ENCODE assay signal across 22 mouse cellular contexts in the genomic region with DNA sequence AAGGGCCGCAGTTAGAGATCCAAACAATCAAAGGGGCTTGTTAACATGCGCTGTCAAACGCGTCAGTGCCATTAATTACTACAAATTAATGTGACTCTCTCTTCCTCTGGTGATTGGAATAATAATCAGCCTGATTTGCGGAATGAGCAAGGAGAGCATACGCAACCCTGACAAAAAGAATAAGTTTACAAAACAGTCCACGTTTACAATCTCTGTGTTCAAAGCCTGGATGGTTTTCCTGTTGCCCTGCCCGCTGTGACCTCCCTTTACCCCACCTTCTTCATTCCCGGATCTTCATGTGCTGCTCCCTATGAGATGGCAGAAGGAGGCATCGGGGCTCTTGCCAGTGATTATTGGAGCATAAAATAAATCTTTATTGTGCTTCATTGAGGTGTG. TPM values are rescaled to one million over a fixed set of nuclear protein-coding genes. Genes with fewer than 3 reads are reported as not detected.
DNase-seq lines count a peak whose midpoint lies in the region; ATAC-seq and TF ChIP-seq lines count a peak whose summit lies in the region.
"Had no signal": no experiment of that assay in that cellular context is flagged by ENCODE, and none has a peak within 500 bp of the region (broad histone marks: within the 10 kb centered on the region; RNA-seq: fewer than 3 reads in every experiment).

No protein-coding gene starts in this region.

- no peak overlapping the region for H3K4me3 ChIP-seq in forebrain, embryonic 10.5 days
- no peak overlapping the region for H3K4me3 ChIP-seq in forebrain, postnatal 0 days (ENCODE audit: low read depth, low read length)
- H3K4me3 ChIP-seq in cerebellum, adult 2 months (replicated peaks; ENCODE audit: insufficient read depth, low read depth, low read length), result no peak overlapping the region
- H3K4me3 ChIP-seq in embryonic facial prominence, embryonic 11.5 days (ENCODE audit: low read depth, low read length), result no peak overlapping the region
- no peak overlapping the region for H3K4me3 ChIP-seq in midbrain, embryonic 15.5 days
- no peak overlapping the region for H3K4me3 ChIP-seq in intestine, embryonic 15.5 days (replicated peaks)
- H3K4me3 ChIP-seq in heart, embryonic 10.5 days, result no peak overlapping the region
- H3K4me3 ChIP-seq: embryonic facial prominence, embryonic 12.5 days; heart, embryonic 13.5 days; hindbrain, embryonic 15.5 days; left cerebral cortex, adult 2 months had no signal

- peak; percentile 42 for DNase-seq in forebrain, embryonic 10.5 days (ENCODE audit: extremely low spot score, low spot score)
- DNase-seq in forebrain, postnatal 0 days, result no peak
- peak; percentile 47 to 68 for DNase-seq in cerebellum, adult 2 months
- DNase-seq in embryonic facial prominence, embryonic 11.5 days (ENCODE audit: low spot score), result peak; percentile 3
- no peak for DNase-seq in heart, embryonic 10.5 days (ENCODE audit: low spot score)
- DNase-seq: adrenal gland, postnatal 25 days; heart, postnatal 36 days; kidney, adult 11 months; right cerebral cortex, adult 18-20 months; thymus, adult 18-20 months had no signal

- H3K27me3 ChIP-seq in forebrain, embryonic 10.5 days (ENCODE audit: poor library complexity, severe bottlenecking), result peaks cover 100% of the 10 kb centered on the region
- peaks cover 51% of the 10 kb centered on the region for H3K27me3 ChIP-seq in forebrain, postnatal 0 days (ENCODE audit: insufficient read depth, low read length)
- no peaks in the 10 kb centered on the region for H3K27me3 ChIP-seq in cerebellum, adult 2 months (ENCODE audit: control insufficient read depth, insufficient read depth, low read length)
- H3K27me3 ChIP-seq in embryonic facial prominence, embryonic 11.5 days (ENCODE audit: control insufficient read depth, insufficient read depth, low read length), result peaks cover 48% of the 10 kb centered on the region
- peaks cover 39% of the 10 kb centered on the region for H3K27me3 ChIP-seq in midbrain, embryonic 15.5 days (replicated peaks)
- H3K27me3 ChIP-seq in intestine, embryonic 15.5 days (replicated peaks), result peaks cover 71% of the 10 kb centered on the region
- H3K27me3 ChIP-seq in heart, embryonic 10.5 days (ENCODE audit: insufficient read depth, poor library complexity, severe bottlenecking), result peaks cover 87% of the 10 kb centered on the region

- no peak for TF ChIP-seq POLR2A in cerebellum, adult 2 months (IDR thresholded peaks at IDR 0.05; ENCODE audit: borderline replicate concordance, insufficient read depth, low read length)

- TF ChIP-seq CTCF in forebrain, postnatal 0 days (IDR thresholded peaks at IDR 0.05; ENCODE audit: low read depth), result no peak
- no peak for TF ChIP-seq CTCF in cerebellum, adult 2 months (IDR thresholded peaks at IDR 0.05; ENCODE audit: borderline replicate concordance, insufficient read depth, low read depth, low read length)

- no peak overlapping the region for H3K27ac ChIP-seq in forebrain, embryonic 10.5 days
- H3K27ac ChIP-seq in forebrain, postnatal 0 days (ENCODE audit: low read depth, low read length), result no peak overlapping the region
- no peak overlapping the region; the same call in 1 of the 2 replicates for H3K27ac ChIP-seq in cerebellum, adult 2 months (ENCODE audit: insufficient read depth, low read length)
- H3K27ac ChIP-seq in embryonic facial prominence, embryonic 11.5 days (replicated peaks; ENCODE audit: low read depth, low read length), result no peak overlapping the region
- H3K27ac ChIP-seq in midbrain, embryonic 15.5 days, result no peak overlapping the region
- no peak overlapping the region for H3K27ac ChIP-seq in intestine, embryonic 15.5 days
- H3K27ac ChIP-seq in heart, embryonic 10.5 days, result no peak overlapping the region
- H3K27ac ChIP-seq: embryonic facial prominence, embryonic 12.5 days; heart, embryonic 13.5 days; hindbrain, embryonic 15.5 days; kidney, postnatal 0 days; left cerebral cortex, adult 2 months had no signal

- peaks cover 55% of the 10 kb centered on the region for H3K4me1 ChIP-seq in forebrain, embryonic 10.5 days
- H3K4me1 ChIP-seq in forebrain, postnatal 0 days (ENCODE audit: insufficient read depth), result peaks cover 2% of the 10 kb centered on the region; the same call in 1 of the 2 replicates
- peaks cover 6% of the 10 kb centered on the region; the same call in 1 of the 2 replicates for H3K4me1 ChIP-seq in cerebellum, adult 2 months (ENCODE audit: control insufficient read depth, insufficient read depth, low read length)
- no peaks in the 10 kb centered on the region; the same call in 1 of the 2 replicates for H3K4me1 ChIP-seq in embryonic facial prominence, embryonic 11.5 days (ENCODE audit: control insufficient read depth, insufficient read depth, low read length)
- peaks cover 31% of the 10 kb centered on the region for H3K4me1 ChIP-seq in midbrain, embryonic 15.5 days
- 0 out of 2 replicates have a peak, but pooled peaks cover 8% of the 10 kb centered on the region for H3K4me1 ChIP-seq in intestine, embryonic 15.5 days (replicated peaks)
- no peaks in the 10 kb centered on the region; the same call in 1 of the 2 replicates for H3K4me1 ChIP-seq in heart, embryonic 10.5 days
- H3K4me1 ChIP-seq: embryonic facial prominence, embryonic 12.5 days had no signal

- H3K9ac ChIP-seq in forebrain, postnatal 0 days, result no peak overlapping the region
- no peak overlapping the region for H3K9ac ChIP-seq in embryonic facial prominence, embryonic 11.5 days (replicated peaks; ENCODE audit: low read length)
- no peak overlapping the region for H3K9ac ChIP-seq in midbrain, embryonic 15.5 days
- H3K9ac ChIP-seq in intestine, embryonic 15.5 days, result no peak overlapping the region
- H3K9ac ChIP-seq: embryonic facial prominence, embryonic 12.5 days; heart, embryonic 13.5 days; hindbrain, embryonic 15.5 days had no signal

- no peaks in the 10 kb centered on the region for H3K9me3 ChIP-seq in forebrain, embryonic 10.5 days
- H3K9me3 ChIP-seq in forebrain, postnatal 0 days (ENCODE audit: low read length), result no peaks in the 10 kb centered on the region
- H3K9me3 ChIP-seq in embryonic facial prominence, embryonic 11.5 days (replicated peaks; ENCODE audit: control insufficient read depth, low read length), result no peaks in the 10 kb centered on the region
- H3K9me3 ChIP-seq in midbrain, embryonic 15.5 days, result no peaks in the 10 kb centered on the region
- no peaks in the 10 kb centered on the region for H3K9me3 ChIP-seq in intestine, embryonic 15.5 days
- H3K9me3 ChIP-seq in heart, embryonic 10.5 days, result no peaks in the 10 kb centered on the region
- H3K9me3 ChIP-seq: embryonic facial prominence, embryonic 12.5 days; heart, embryonic 13.5 days; hindbrain, embryonic 15.5 days had no signal

- no peaks in the 10 kb centered on the region for H3K36me3 ChIP-seq in forebrain, embryonic 10.5 days (replicated peaks)
- H3K36me3 ChIP-seq in forebrain, postnatal 0 days (ENCODE audit: insufficient read depth), result no peaks in the 10 kb centered on the region
- H3K36me3 ChIP-seq in embryonic facial prominence, embryonic 11.5 days (replicated peaks; ENCODE audit: control insufficient read depth, insufficient read depth, low read depth, low read length), result no peaks in the 10 kb centered on the region
- H3K36me3 ChIP-seq in midbrain, embryonic 15.5 days (replicated peaks), result no peaks in the 10 kb centered on the region
- no peaks in the 10 kb centered on the region for H3K36me3 ChIP-seq in intestine, embryonic 15.5 days
- no peaks in the 10 kb centered on the region for H3K36me3 ChIP-seq in heart, embryonic 10.5 days
- H3K36me3 ChIP-seq: embryonic facial prominence, embryonic 12.5 days; heart, embryonic 13.5 days; hindbrain, embryonic 15.5 days had no signal

- ATAC-seq in forebrain, postnatal 0 days, result no peak
- no peak for ATAC-seq in embryonic facial prominence, embryonic 11.5 days (replicated peaks; ENCODE audit: insufficient number of reproducible peaks, low FRiP score, low TSS enrichment, low read depth)
- ATAC-seq in midbrain, embryonic 15.5 days (replicated peaks), result peak; percentile 18; the same call in 1 of the 2 replicates
- ATAC-seq in intestine, embryonic 15.5 days, result no peak

- WGBS in forebrain, embryonic 10.5 days, result 3% methylated on average over 10 of the region's 10 CpGs
- WGBS in forebrain, postnatal 0 days, result 5% methylated on average over 10 of the region's 10 CpGs
- WGBS in cerebellum, adult 2 months, result 35% methylated on average over 10 of the region's 10 CpGs
- WGBS in embryonic facial prominence, embryonic 11.5 days, result 4% methylated on average over 10 of the region's 10 CpGs
- WGBS in midbrain, embryonic 15.5 days, result 5% methylated on average over 10 of the region's 10 CpGs
- 11% methylated on average over 10 of the region's 10 CpGs for WGBS in intestine, embryonic 15.5 days
- WGBS in heart, embryonic 10.5 days, result 10% methylated on average over 10 of the region's 10 CpGs

- H3K4me2 ChIP-seq in forebrain, postnatal 0 days (ENCODE audit: low read depth), result no peak overlapping the region
- no peak overlapping the region for H3K4me2 ChIP-seq in embryonic facial prominence, embryonic 11.5 days (ENCODE audit: low read depth, low read length)
- no peak overlapping the region for H3K4me2 ChIP-seq in midbrain, embryonic 15.5 days
- H3K4me2 ChIP-seq in intestine, embryonic 15.5 days (replicated peaks), result no peak overlapping the region
- H3K4me2 ChIP-seq: embryonic facial prominence, embryonic 12.5 days; heart, embryonic 13.5 days; hindbrain, embryonic 15.5 days had no signal

RNA-seq across cellular contexts. Expression of gene Barhl2, which starts 14.1 kb away (rescaled TPM):
- 1.3 and 2.3 TPM in 2 replicates for polyA plus RNA-seq in forebrain, embryonic 10.5 days (2016; fragmentation: Nextera tagmentation; extraction: Ambion mirVana)
- 4.5 and 9.4 TPM in 2 replicates for total RNA-seq in forebrain, postnatal 0 days (2014; rRNA removed)
- polyA plus RNA-seq in forebrain, postnatal 0 days (2015; fragmentation: Nextera tagmentation; extraction: Ambion mirVana), result 1.3 and 1.5 TPM in 2 replicates
- polyA plus RNA-seq in cerebellum, adult 2 months (2012; rRNA removed), result 33.4 and 38.4 TPM in 2 replicates
- polyA plus RNA-seq in embryonic facial prominence, embryonic 11.5 days (2014; fragmentation: Nextera tagmentation; extraction: Ambion mirVana), result 0.08 TPM in 2 replicates
- polyA plus RNA-seq in midbrain, embryonic 15.5 days (2015; fragmentation: Nextera tagmentation; extraction: Ambion mirVana), result 7.8 and 8.5 TPM in 2 replicates
- not detected in 2 replicates for polyA plus RNA-seq in intestine, embryonic 15.5 days (2015; fragmentation: Nextera tagmentation; extraction: Ambion mirVana)
- not detected in 2 replicates for polyA plus RNA-seq in heart, embryonic 10.5 days (2016; fragmentation: Nextera tagmentation; extraction: Ambion mirVana)
- total RNA-seq: adrenal gland, postnatal 25 days; gastrocnemius, postnatal 4 days; heart, postnatal 36 days; megakaryocyte-erythroid progenitor cell, adult 5-6 weeks had no signal
- polyA plus RNA-seq: C2C12; embryonic facial prominence, embryonic 12.5 days; heart, embryonic 13.5 days; kidney, postnatal 0 days; liver, embryonic 16.5 days; stomach, embryonic 14.5 days had no signal

Comparison
In these comparisons a context has a peak if more than half of its experiments do, and no peak if none do; other contexts are left out.
1. DNase-seq: peak in forebrain, embryonic 10.5 days (single experiment), cerebellum, adult 2 months (2 of 2) and embryonic facial prominence, embryonic 11.5 days (single experiment); none in forebrain, postnatal 0 days (single experiment) and heart, embryonic 10.5 days (single experiment).